Mouse (Mus musculus): ENCODE measurements at regions not wholly inside any gene's neighbourhood (a gene's known extent, or its start where the extent isn't known, plus 50 kb on each side); places are given as distances from the start of the nearest gene placed in this dataset.

DNA sequence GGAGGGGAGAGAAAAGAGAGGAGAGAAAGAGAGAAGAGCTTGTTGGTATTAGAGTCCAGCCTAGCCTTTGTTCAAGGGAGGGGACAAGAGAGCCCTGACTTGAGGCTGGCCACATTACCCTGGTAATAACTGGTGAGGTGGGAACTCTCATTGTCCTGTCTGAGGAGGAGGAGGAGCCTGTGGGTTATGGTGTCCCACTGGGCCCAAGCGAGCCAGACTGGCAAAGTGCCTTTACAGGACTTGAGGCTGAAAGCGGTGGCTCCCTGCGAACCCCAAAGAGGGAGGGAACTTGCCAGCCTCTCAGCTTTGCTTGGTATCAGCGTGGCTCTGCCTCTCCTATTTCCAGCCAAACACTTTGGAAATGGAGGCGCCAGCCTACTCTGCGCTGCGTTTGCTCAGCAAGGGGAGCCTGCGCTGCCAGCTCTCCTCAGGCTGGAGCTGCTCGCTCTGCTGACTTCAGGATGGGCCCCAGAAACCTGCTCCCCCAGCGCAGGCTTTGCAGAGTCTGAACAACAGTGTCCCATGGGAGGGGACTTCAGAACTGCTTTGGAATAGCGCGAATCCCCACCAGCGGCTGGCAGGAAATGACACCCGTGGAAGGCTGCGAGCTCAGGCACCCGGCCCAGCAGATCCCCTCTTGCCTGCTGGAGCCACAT lies 66.4 kb upstream of the Pmepa1 start:
- WGBS = 58% methylated on average over 16 of the region's 16 CpGs
- no peaks in the 10 kb centered on the region for H3K27me3 ChIP-seq (ENCODE audit: control insufficient read depth, insufficient read depth, low read length)
- H3K36me3 ChIP-seq (ENCODE audit: control insufficient read depth, insufficient read depth, low read length) = no peaks in the 10 kb centered on the region
- TF ChIP-seq CTCF (IDR thresholded peaks at IDR 0.05; ENCODE audit: low read depth) (no peak), EP300 (optimal IDR thresholded peaks at IDR 0.05) (no peak)
- H3K4me3 ChIP-seq (ENCODE audit: low read depth, low read length) = no peak overlapping the region
- H3K4me2 ChIP-seq (replicated peaks; ENCODE audit: low read depth) = no peak overlapping the region
- H3K9me3 ChIP-seq (ENCODE audit: control insufficient read depth, low read length) = no peaks in the 10 kb centered on the region
- DNase-seq (ENCODE audit: low spot score) = no peak
- 0 out of 2 replicates have a peak, but pooled peaks cover 3% of the 10 kb centered on the region for H3K4me1 ChIP-seq (replicated peaks; ENCODE audit: control insufficient read depth, insufficient read depth)
- ATAC-seq (ENCODE audit: low FRiP score, low TSS enrichment) = no peak
- H3K27ac ChIP-seq (replicated peaks) = no peak overlapping the region
- no peak overlapping the region for H3K9ac ChIP-seq (ENCODE audit: low read length)

DNA sequence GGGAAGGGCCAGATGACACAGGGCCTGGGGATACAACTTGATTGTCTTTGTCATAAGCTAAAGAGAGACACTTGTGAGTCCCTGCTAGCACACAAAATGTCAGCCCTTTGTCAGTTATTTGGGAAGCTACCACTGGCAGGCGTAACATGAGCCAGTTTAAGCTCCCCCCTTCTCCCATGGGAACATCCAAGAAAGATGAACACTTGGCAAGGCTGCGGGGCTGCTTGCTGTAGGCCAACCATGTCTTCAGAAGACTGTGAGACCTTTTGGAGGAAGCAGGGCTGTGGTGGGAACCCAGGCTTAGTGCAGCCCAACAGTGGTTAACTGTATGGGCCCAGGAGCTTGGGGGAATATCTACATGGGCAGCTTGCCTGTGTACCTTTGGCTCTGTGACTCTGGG lies 67.3 kb upstream of the Pmepa1 start:
- TF ChIP-seq EP300 (optimal IDR thresholded peaks at IDR 0.05) = no peak
- ATAC-seq (ENCODE audit: low FRiP score, low TSS enrichment) (no peak), DNase-seq (ENCODE audit: low spot score) (no peak)
- 90% methylated on average over 2 of the region's 2 CpGs for WGBS
- Histone ChIP-seq H3K4me3 (ENCODE audit: low read depth, low read length) (no peak overlapping the region), H3K36me3 (ENCODE audit: control insufficient read depth, insufficient read depth, low read length) (no peaks in the 10 kb centered on the region), H3K4me2 (replicated peaks; ENCODE audit: low read depth) (no peak overlapping the region), H3K4me1 (replicated peaks; ENCODE audit: control insufficient read depth, insufficient read depth) (no peaks in the 10 kb centered on the region), H3K27ac (replicated peaks) (no peak overlapping the region), H3K9me3 (ENCODE audit: control insufficient read depth, low read length) (no peaks in the 10 kb centered on the region), H3K9ac (ENCODE audit: low read length) (no peak overlapping the region), H3K27me3 (ENCODE audit: control insufficient read depth, insufficient read depth, low read length) (no peaks in the 10 kb centered on the region)

DNA sequence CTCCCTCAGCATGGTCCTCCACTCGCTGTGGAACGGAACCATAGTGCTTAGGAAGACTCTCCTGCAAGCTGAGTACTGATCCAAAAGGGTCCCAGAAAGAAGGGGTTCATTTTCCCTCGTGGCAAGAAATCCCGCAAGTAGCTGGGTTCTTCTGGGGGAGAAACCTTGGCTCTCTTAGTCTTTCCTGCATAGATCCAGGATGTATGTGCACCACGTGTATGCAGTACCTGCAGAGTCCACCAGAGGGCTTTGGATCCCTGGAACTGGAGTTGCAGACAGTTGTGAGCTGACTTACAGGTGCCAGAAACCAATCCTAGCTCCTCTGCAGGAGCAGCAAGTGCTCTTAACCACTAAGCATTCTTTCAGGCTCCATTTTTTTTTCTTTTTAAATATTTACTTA lies 67.9 kb upstream of the Pmepa1 start:
- TF ChIP-seq EP300 (optimal IDR thresholded peaks at IDR 0.05) (no peak), CTCF (IDR thresholded peaks at IDR 0.05; ENCODE audit: low read depth) (peak; percentile 42)
- 93% methylated on average over 5 of the region's 5 CpGs for WGBS

GRCm38 (mm10) chr2:173347341-173347740 lies 71.0 kb upstream of the Pmepa1 start:
- TF ChIP-seq EP300 (optimal IDR thresholded peaks at IDR 0.05) = no peak
- TF ChIP-seq CTCF (IDR thresholded peaks at IDR 0.05; ENCODE audit: low read depth) = no peak
- Histone ChIP-seq H3K36me3 (ENCODE audit: control insufficient read depth, insufficient read depth, low read length) (no peaks in the 10 kb centered on the region), H3K4me2 (replicated peaks; ENCODE audit: low read depth) (no peak overlapping the region), H3K27ac (replicated peaks) (no peak overlapping the region), H3K4me3 (ENCODE audit: low read depth, low read length) (no peak overlapping the region), H3K4me1 (replicated peaks; ENCODE audit: control insufficient read depth, insufficient read depth) (peaks cover 3% of the 10 kb centered on the region; the same call in 1 of the 2 replicates), H3K27me3 (ENCODE audit: control insufficient read depth, insufficient read depth, low read length) (no peaks in the 10 kb centered on the region), H3K9me3 (ENCODE audit: control insufficient read depth, low read length) (no peaks in the 10 kb centered on the region), H3K9ac (ENCODE audit: low read length) (no peak overlapping the region)
- 66% methylated on average over 11 of the region's 11 CpGs for WGBS
- no peak for ATAC-seq (ENCODE audit: low FRiP score, low TSS enrichment)
- DNase-seq (ENCODE audit: low spot score) = no peak

More for the DNA sequence above, 67.9 kb upstream of the Pmepa1 start:
- Histone ChIP-seq H3K9me3 (ENCODE audit: control insufficient read depth, low read length) (no peaks in the 10 kb centered on the region), H3K27ac (replicated peaks) (no peak overlapping the region), H3K36me3 (ENCODE audit: control insufficient read depth, insufficient read depth, low read length) (no peaks in the 10 kb centered on the region), H3K27me3 (ENCODE audit: control insufficient read depth, insufficient read depth, low read length) (no peaks in the 10 kb centered on the region), H3K4me1 (replicated peaks; ENCODE audit: control insufficient read depth, insufficient read depth) (no peaks in the 10 kb centered on the region), H3K4me2 (replicated peaks; ENCODE audit: low read depth) (no peak overlapping the region), H3K4me3 (ENCODE audit: low read depth, low read length) (no peak overlapping the region), H3K9ac (ENCODE audit: low read length) (no peak overlapping the region)
- DNase-seq (ENCODE audit: low spot score) = no peak
- no peak for ATAC-seq (ENCODE audit: low FRiP score, low TSS enrichment)

DNA sequence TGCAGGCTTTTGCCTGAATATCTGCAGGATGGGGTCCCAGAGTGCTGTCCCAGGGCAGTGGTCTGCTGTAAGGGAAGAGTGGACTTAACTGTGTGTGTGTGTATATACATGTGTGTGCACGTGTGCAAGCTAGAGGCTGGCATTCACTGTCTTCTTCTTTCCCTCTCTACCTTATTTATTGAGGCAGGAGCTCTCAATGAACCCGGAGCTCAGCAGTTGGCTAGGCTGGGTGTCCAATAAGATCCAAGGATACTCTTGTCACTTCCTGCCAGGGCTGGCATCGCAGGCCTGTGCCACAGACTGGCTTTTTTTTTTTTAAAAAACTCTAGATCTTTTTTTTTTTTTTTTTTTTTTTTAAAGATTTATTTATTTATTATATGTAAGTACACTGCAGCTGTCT lies 72.4 kb upstream of the Pmepa1 start:
- H3K4me3 ChIP-seq (ENCODE audit: low read depth, low read length) = no peak overlapping the region
- no peaks in the 10 kb centered on the region for H3K9me3 ChIP-seq (ENCODE audit: control insufficient read depth, low read length)

GRCm38 (mm10) chr2:173349510-173349909 lies 73.2 kb upstream of the Pmepa1 start:
- 68% methylated on average over 9 of the region's 9 CpGs for WGBS
- H3K4me1 ChIP-seq (replicated peaks; ENCODE audit: control insufficient read depth, insufficient read depth) = peaks cover 7% of the 10 kb centered on the region
- no peak for TF ChIP-seq EP300 (optimal IDR thresholded peaks at IDR 0.05)
- no peak for TF ChIP-seq CTCF (IDR thresholded peaks at IDR 0.05; ENCODE audit: low read depth)

More for the DNA sequence above, 72.4 kb upstream of the Pmepa1 start:
- ATAC-seq (ENCODE audit: low FRiP score, low TSS enrichment) = no peak
- no peak for DNase-seq (ENCODE audit: low spot score)
- TF ChIP-seq EP300 (optimal IDR thresholded peaks at IDR 0.05) (no peak), CTCF (IDR thresholded peaks at IDR 0.05; ENCODE audit: low read depth) (no peak)
- H3K27me3 ChIP-seq (ENCODE audit: control insufficient read depth, insufficient read depth, low read length) = no peaks in the 10 kb centered on the region
- H3K27ac ChIP-seq (replicated peaks) = no peak overlapping the region
- H3K4me1 ChIP-seq (replicated peaks; ENCODE audit: control insufficient read depth, insufficient read depth) = peaks cover 5% of the 10 kb centered on the region
- no peak overlapping the region for H3K4me2 ChIP-seq (replicated peaks; ENCODE audit: low read depth)
- H3K36me3 ChIP-seq (ENCODE audit: control insufficient read depth, insufficient read depth, low read length) = no peaks in the 10 kb centered on the region
- 75% methylated on average over 3 of the region's 3 CpGs for WGBS
- no peak overlapping the region for H3K9ac ChIP-seq (ENCODE audit: low read length)

More at GRCm38 (mm10) chr2:173349510-173349909, 73.2 kb upstream of the Pmepa1 start:
- no peak overlapping the region for H3K4me2 ChIP-seq (replicated peaks; ENCODE audit: low read depth)
- ATAC-seq (ENCODE audit: low FRiP score, low TSS enrichment) = no peak
- no peaks in the 10 kb centered on the region for H3K9me3 ChIP-seq (ENCODE audit: control insufficient read depth, low read length)
- H3K27ac ChIP-seq (replicated peaks) = no peak overlapping the region
- no peak overlapping the region for H3K4me3 ChIP-seq (ENCODE audit: low read depth, low read length)
- no peaks in the 10 kb centered on the region for H3K36me3 ChIP-seq (ENCODE audit: control insufficient read depth, insufficient read depth, low read length)
- no peaks in the 10 kb centered on the region for H3K27me3 ChIP-seq (ENCODE audit: control insufficient read depth, insufficient read depth, low read length)
- DNase-seq (ENCODE audit: low spot score) = no peak
- no peak overlapping the region for H3K9ac ChIP-seq (ENCODE audit: low read length)

Measured in stomach, postnatal 0 days (tissue).